ENCODE assay signal across 19 mouse cellular contexts in the genomic region with DNA sequence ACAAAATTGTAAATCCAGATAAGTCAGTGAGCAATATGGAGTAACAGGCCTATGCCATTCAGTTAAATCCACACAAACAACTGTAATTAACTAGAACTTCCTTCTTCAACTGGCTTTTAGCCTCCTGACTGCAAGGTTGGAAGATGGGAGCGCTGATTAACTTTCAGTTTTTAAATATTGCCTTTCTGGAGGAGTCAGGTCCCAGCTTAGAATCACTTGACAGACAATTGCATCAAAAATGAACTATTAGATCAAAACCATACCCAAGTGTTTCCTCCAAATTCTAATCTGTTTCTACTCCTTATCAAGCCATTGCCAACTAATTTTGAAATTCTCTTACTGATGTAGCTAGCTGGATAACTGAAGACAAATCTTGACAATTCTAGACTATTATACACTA.
A peak's percentile ranks its signal among the peaks of the same experiment; 100 is the strongest.
DNase-seq lines count a peak whose midpoint lies in the region; ATAC-seq and TF ChIP-seq lines count a peak whose summit lies in the region.
"Had no signal": no experiment of that assay in that cellular context is flagged by ENCODE, and none has a peak within 500 bp of the region (broad histone marks: within the 10 kb centered on the region; RNA-seq: fewer than 3 reads in every experiment).

No protein-coding gene starts in this region.

- no peaks in the 10 kb centered on the region for H3K36me3 ChIP-seq in hindbrain, embryonic 14.5 days (replicated peaks; ENCODE audit: control insufficient read depth, insufficient read depth)
- no peaks in the 10 kb centered on the region for H3K36me3 ChIP-seq in hindbrain, embryonic 10.5 days
- no peaks in the 10 kb centered on the region for H3K36me3 ChIP-seq in forebrain, embryonic 14.5 days (ENCODE audit: control insufficient read depth, insufficient read depth, low read length)
- no peaks in the 10 kb centered on the region for H3K36me3 ChIP-seq in midbrain, embryonic 13.5 days
- H3K36me3 ChIP-seq: heart, embryonic 15.5 days; limb, embryonic 10.5 days; stomach, embryonic 15.5 days had no signal

- no peak for TF ChIP-seq POLR2A in brain, embryonic 14.5 days (IDR thresholded peaks at IDR 0.05; ENCODE audit: borderline replicate concordance, extremely low read depth, insufficient read depth, insufficient read length, poor library complexity, severe bottlenecking)

- peak overlapping the region; percentile 39 for H3K4me2 ChIP-seq in hindbrain, embryonic 14.5 days (replicated peaks)
- peak overlapping the region; percentile 53 for H3K4me2 ChIP-seq in forebrain, embryonic 14.5 days (ENCODE audit: low read length)
- peak overlapping the region; percentile 19; the same call in 1 of the 2 replicates for H3K4me2 ChIP-seq in midbrain, embryonic 13.5 days (replicated peaks)

- H3K27ac ChIP-seq in hindbrain, embryonic 14.5 days, result no peak overlapping the region
- no peak overlapping the region for H3K27ac ChIP-seq in hindbrain, embryonic 10.5 days
- H3K27ac ChIP-seq in forebrain, embryonic 14.5 days (ENCODE audit: low read depth, low read length), result peak overlapping the region; percentile 92
- H3K27ac ChIP-seq in midbrain, embryonic 13.5 days, result no peak overlapping the region
- H3K27ac ChIP-seq: heart, embryonic 15.5 days; limb, embryonic 10.5 days; stomach, embryonic 15.5 days had no signal

- H3K27me3 ChIP-seq in hindbrain, embryonic 14.5 days (ENCODE audit: control insufficient read depth, insufficient read depth, low read length), result no peaks in the 10 kb centered on the region
- 0 out of 2 replicates have a peak, but pooled peaks cover 4% of the 10 kb centered on the region for H3K27me3 ChIP-seq in hindbrain, embryonic 10.5 days (ENCODE audit: insufficient read depth, poor library complexity, severe bottlenecking)
- H3K27me3 ChIP-seq in forebrain, embryonic 14.5 days (replicated peaks; ENCODE audit: control insufficient read depth, insufficient read depth, low read length), result no peaks in the 10 kb centered on the region
- H3K27me3 ChIP-seq in midbrain, embryonic 13.5 days, result no peaks in the 10 kb centered on the region
- H3K27me3 ChIP-seq: heart, embryonic 15.5 days; stomach, embryonic 15.5 days had no signal

- no peak overlapping the region for H3K9ac ChIP-seq in hindbrain, embryonic 14.5 days
- peak overlapping the region; percentile 61; the same call in 1 of the 2 replicates for H3K9ac ChIP-seq in forebrain, embryonic 14.5 days (ENCODE audit: low read length)
- H3K9ac ChIP-seq in midbrain, embryonic 13.5 days (replicated peaks), result no peak overlapping the region; the same call in 1 of the 2 replicates
- H3K9ac ChIP-seq: heart, embryonic 15.5 days; liver, postnatal 0 days; stomach, embryonic 15.5 days had no signal

- H3K9me3 ChIP-seq in hindbrain, embryonic 14.5 days (ENCODE audit: control insufficient read depth, low read length), result no peaks in the 10 kb centered on the region
- no peaks in the 10 kb centered on the region for H3K9me3 ChIP-seq in hindbrain, embryonic 10.5 days
- no peaks in the 10 kb centered on the region for H3K9me3 ChIP-seq in forebrain, embryonic 14.5 days (replicated peaks; ENCODE audit: control insufficient read depth, low read length)
- no peaks in the 10 kb centered on the region for H3K9me3 ChIP-seq in midbrain, embryonic 13.5 days
- H3K9me3 ChIP-seq: heart, embryonic 15.5 days; limb, embryonic 10.5 days; megakaryocyte, embryonic 14.5 days; stomach, embryonic 15.5 days had no signal

- H3K4me1 ChIP-seq in hindbrain, embryonic 14.5 days (replicated peaks; ENCODE audit: control insufficient read depth, insufficient read depth, low read length), result peaks cover 54% of the 10 kb centered on the region
- H3K4me1 ChIP-seq in hindbrain, embryonic 10.5 days (replicated peaks), result peaks cover 74% of the 10 kb centered on the region
- H3K4me1 ChIP-seq in forebrain, embryonic 14.5 days (ENCODE audit: control insufficient read depth, insufficient read depth, low read length), result peaks cover 40% of the 10 kb centered on the region
- peaks cover 63% of the 10 kb centered on the region for H3K4me1 ChIP-seq in midbrain, embryonic 13.5 days (replicated peaks)

- DNase-seq in hindbrain, embryonic 14.5 days (ENCODE audit: low spot score), result no peak
- DNase-seq in hindbrain, embryonic 10.5 days (ENCODE audit: low spot score), result no peak
- DNase-seq in brain, embryonic 14.5 days (ENCODE audit: low read depth), result peak; percentile 46
- DNase-seq in forebrain, embryonic 14.5 days (ENCODE audit: low spot score), result no peak
- DNase-seq in kidney, postnatal 14 days, result no peak
- DNase-seq in heart, postnatal 36 days, result no peak
- DNase-seq in lung, postnatal 4 days, result no peak
- DNase-seq: adrenal gland, adult 8-10 months; cerebellum, postnatal 14 days; gastrocnemius, postnatal 10 days; kidney, adult 11 months; liver, postnatal 0 days; lung, postnatal 10 days; right cerebral cortex, postnatal 25 days had no signal

- TF ChIP-seq CTCF in brain, embryonic 14.5 days (IDR thresholded peaks at IDR 0.05; ENCODE audit: borderline replicate concordance, extremely low read depth, insufficient read depth, insufficient read length), result no peak

- H3K4me3 ChIP-seq in hindbrain, embryonic 14.5 days (replicated peaks; ENCODE audit: low read length), result no peak overlapping the region
- no peak overlapping the region for H3K4me3 ChIP-seq in hindbrain, embryonic 10.5 days
- H3K4me3 ChIP-seq in forebrain, embryonic 14.5 days (ENCODE audit: low read depth, low read length), result peak overlapping the region; percentile 16
- H3K4me3 ChIP-seq in midbrain, embryonic 13.5 days (replicated peaks), result no peak overlapping the region
- H3K4me3 ChIP-seq: stomach, embryonic 15.5 days had no signal

- no peak for ATAC-seq in hindbrain, embryonic 14.5 days (ENCODE audit: low FRiP score)
- ATAC-seq in forebrain, embryonic 14.5 days, result no peak
- no peak for ATAC-seq in midbrain, embryonic 13.5 days
- ATAC-seq: liver, postnatal 0 days had no signal

- intact Hi-C loops in heart, postnatal 36 days (cut with DNase I), result loop anchor here (10.0 kb wide), 1 partner anchor 211 kb away; no protein-coding TSS in a partner anchor

- WGBS in hindbrain, embryonic 14.5 days, result 79% methylated on average over 1 of the region's 1 CpGs
- WGBS in hindbrain, embryonic 10.5 days, result 76% methylated on average over 1 of the region's 1 CpGs
- 56% methylated on average over 1 of the region's 1 CpGs for WGBS in forebrain, embryonic 14.5 days
- WGBS in midbrain, embryonic 13.5 days, result 82% methylated on average over 1 of the region's 1 CpGs
